In genomic region chr1:186827773-186828172, GRCm38 (mm10) we compare ENCODE assay signal across 8 mouse cellular contexts.
DNase-seq lines count a peak whose midpoint lies in the region; TF ChIP-seq lines count a peak whose summit lies in the region.
"Had no signal": no experiment of that assay in that cellular context is flagged by ENCODE, and none has a peak within 500 bp of the region (broad histone marks: within the 10 kb centered on the region; RNA-seq: fewer than 3 reads in every experiment).

No protein-coding gene starts in this region.

- DNase-seq in kidney, postnatal 10 days, result peak; percentile 21
- no peak for DNase-seq in kidney, adult 11 months
- DNase-seq in MEL (ENCODE audit: low read depth, low spot score), result peak; percentile 62
- DNase-seq in brain, adult 2 months (ENCODE audit: low read depth, low spot score), result peak; percentile 71
- peak; percentile 39 to 41 for DNase-seq in layer of hippocampus, adult 2 months (ENCODE audit: low spot score in 2 of 2)
- no peak for DNase-seq in spleen, adult 18-20 months
- no peak for DNase-seq in neural tube, embryonic 10.5 days (ENCODE audit: extremely low spot score, low spot score)

- no peaks in the 10 kb centered on the region for H3K36me3 ChIP-seq in MEL (ENCODE audit: control insufficient read depth in 1 of 2, insufficient read depth in 2 of 2, low read length in 2 of 2)
- H3K36me3 ChIP-seq: limb, embryonic 13.5 days had no signal

- no peak overlapping the region for H3K4me3 ChIP-seq in MEL (ENCODE audit: control insufficient read depth in 1 of 2, insufficient read depth in 1 of 2, low read depth in 2 of 2, low read length in 2 of 2)
- H3K4me3 ChIP-seq in layer of hippocampus, adult 2 months, result no peak overlapping the region
- H3K4me3 ChIP-seq: limb, embryonic 13.5 days had no signal

- no peak for TF ChIP-seq POLR2A in MEL (IDR thresholded peaks at IDR 0.05; ENCODE audit: control insufficient read depth in 1 of 2, insufficient read depth in 1 of 2, low read depth in 1 of 2, low read length in 2 of 2, poor library complexity in 1 of 2)

- peak; percentile 84 for TF ChIP-seq RAD21 in MEL (IDR thresholded peaks at IDR 0.05; ENCODE audit: low read depth, low read length)

- TF ChIP-seq CTCF in MEL (IDR thresholded peaks at IDR 0.05 in 2 of 3, conservative IDR thresholded peaks at IDR 0.05 in 1 of 3; ENCODE audit: control insufficient read depth in 1 of 3, insufficient read depth in 1 of 3, low read depth in 2 of 3, low read length in 3 of 3, poor library complexity in 1 of 3, severe bottlenecking in 1 of 3), result peak; percentile 39 to 73 (median 62); a peak in 5 of 6 replicates
- peak; percentile 94 for TF ChIP-seq CTCF in layer of hippocampus, adult 2 months (conservative IDR thresholded peaks at IDR 0.05)

- H3K27me3 ChIP-seq in MEL (ENCODE audit: control insufficient read depth in 1 of 2, insufficient read depth in 2 of 2, low read length in 2 of 2), result no peaks in the 10 kb centered on the region

- H3K9me3 ChIP-seq in MEL (replicated peaks; ENCODE audit: insufficient read depth, low read length), result no peaks in the 10 kb centered on the region
- H3K9me3 ChIP-seq: limb, embryonic 13.5 days had no signal

- no peaks in the 10 kb centered on the region for H3K4me1 ChIP-seq in MEL (ENCODE audit: control insufficient read depth in 1 of 2, insufficient read depth in 2 of 2, low read length in 2 of 2)
- H3K4me1 ChIP-seq: limb, embryonic 13.5 days had no signal

- TF ChIP-seq EP300 in MEL (IDR thresholded peaks at IDR 0.05; ENCODE audit: low read depth in 1 of 2, low read length in 2 of 2), result no peak

- H3K9ac ChIP-seq in MEL (ENCODE audit: control insufficient read depth, low read depth, low read length, poor library complexity, severe bottlenecking), result no peak overlapping the region
- H3K9ac ChIP-seq: limb, embryonic 13.5 days had no signal

- H3K27ac ChIP-seq in MEL (ENCODE audit: control insufficient read depth, low read depth, low read length), result no peak overlapping the region
- H3K27ac ChIP-seq in layer of hippocampus, adult 2 months, result no peak overlapping the region
- H3K27ac ChIP-seq: limb, embryonic 13.5 days had no signal

- H3K79me2 ChIP-seq in MEL (ENCODE audit: control insufficient read depth, insufficient read depth, low read length, poor library complexity), result no peaks in the 10 kb centered on the region

TF ChIP-seq in MEL, 35 proteins besides CTCF, POLR2A, EP300 and RAD21:
- TF ChIP-seq POLR2AphosphoS2 (IDR thresholded peaks at IDR 0.05; ENCODE audit: low read length) (no peak), MYC (IDR thresholded peaks at IDR 0.05; ENCODE audit: low read depth, low read length) (no peak), ZKSCAN1 (IDR thresholded peaks at IDR 0.05; ENCODE audit: low read depth, low read length) (no peak), NRF1 (IDR thresholded peaks at IDR 0.05; ENCODE audit: insufficient read depth, low read depth, low read length, poor library complexity, severe bottlenecking) (no peak), ETS1 (IDR thresholded peaks at IDR 0.05; ENCODE audit: low read depth, low read length) (no peak), TBP (IDR thresholded peaks at IDR 0.05; ENCODE audit: low read depth, low read length) (no peak), UBTF (IDR thresholded peaks at IDR 0.05; ENCODE audit: borderline replicate concordance, insufficient read depth, low read depth, low read length) (no peak), RCOR1 (IDR thresholded peaks at IDR 0.05; ENCODE audit: low read depth, low read length) (no peak), E2F4 (IDR thresholded peaks at IDR 0.05; ENCODE audit: borderline replicate concordance, low read depth, low read length) (no peak), MAX (IDR thresholded peaks at IDR 0.05; ENCODE audit: low read length) (no peak), TCF12 (IDR thresholded peaks at IDR 0.05; ENCODE audit: low read depth, low read length) (no peak), JUND (IDR thresholded peaks at IDR 0.05; ENCODE audit: low read depth, low read length) (no peak), ZNF384 (IDR thresholded peaks at IDR 0.05; ENCODE audit: low read depth, low read length) (no peak), ZC3H11A (IDR thresholded peaks at IDR 0.05; ENCODE audit: low read depth, low read length) (peak; percentile 76), GATA1 (IDR thresholded peaks at IDR 0.05; ENCODE audit: low read depth, low read length) (0 out of 2 replicates have a peak, but pooled peaks have one; percentile 14), SMC3 (IDR thresholded peaks at IDR 0.05; ENCODE audit: low read depth, low read length) (peak; percentile 72), NELFE (IDR thresholded peaks at IDR 0.05; ENCODE audit: low read depth, low read length) (no peak), TAL1 (IDR thresholded peaks at IDR 0.05; ENCODE audit: low read length) (no peak), MYB (IDR thresholded peaks at IDR 0.05; ENCODE audit: low read depth, low read length) (no peak)

Comparison
In these comparisons a context has a peak if more than half of its experiments do, and no peak if none do; other contexts are left out.
1. DNase-seq: peak in kidney, postnatal 10 days (single experiment), MEL (single experiment), brain, adult 2 months (single experiment) and layer of hippocampus, adult 2 months (2 of 2); none in kidney, adult 11 months (single experiment), spleen, adult 18-20 months (0 of 2) and neural tube, embryonic 10.5 days (single experiment).